Mouse (Mus musculus) stomach, embryonic 15.5 days (tissue): ENCODE measurements around the gene Tcaf3. TPM values are rescaled to one million over a fixed set of nuclear protein-coding genes. Genes with fewer than 3 reads are reported as not detected.

ENCODE experiments used
- ATAC-seq: fragments of 200-750 bp; cut with Nextera tagmentation; 2 replicates; pipeline ENCODE4 v1.8.0; 2017; ENCODE audit warnings: low read depth, moderate number of reproducible peaks, moderate TSS enrichment; ENCODE audit not compliant: insufficient read depth, low FRiP score
- H3K27ac ChIP-seq: fragments of 300-500 bp; sonication (generic); 2 replicates; pipeline ENCODE4 v1.5.1; 2015; ENCODE audit warnings: mild to moderate bottlenecking, inconsistent platforms
- H3K27me3 ChIP-seq: fragments of 300-500 bp; sonication (generic); replicated peaks from 2 replicates; pipeline ENCODE4 v1.6.1; 2015; ENCODE audit warnings: inconsistent platforms
- H3K36me3 ChIP-seq: fragments of 300-500 bp; sonication (generic); 2 replicates; pipeline ENCODE4 v1.6.1; 2015; ENCODE audit warnings: inconsistent platforms
- H3K4me1 ChIP-seq: fragments of 300-500 bp; sonication (generic); 2 replicates; pipeline ENCODE4 v1.6.1; 2015; ENCODE audit warnings: inconsistent platforms
- H3K4me2 ChIP-seq: fragments of 300-500 bp; sonication (generic); 2 replicates; pipeline ENCODE4 v1.6.1; 2015; ENCODE audit warnings: mild to moderate bottlenecking, inconsistent platforms
- H3K4me3 ChIP-seq: fragments of 300-500 bp; sonication (generic); replicated peaks from 2 replicates; pipeline ENCODE4 v1.5.1; 2015; ENCODE audit warnings: inconsistent platforms
- H3K9ac ChIP-seq: fragments of 300-500 bp; sonication (generic); 2 replicates; pipeline ENCODE4 v1.6.1; 2015; ENCODE audit warnings: inconsistent platforms
- H3K9me3 ChIP-seq: fragments of 300-500 bp; sonication (generic); 2 replicates; pipeline ENCODE4 v1.6.1; 2016; ENCODE audit warnings: inconsistent platforms
- WGBS: fragments of 180-500 bp; shearing (Covaris S2); methylation state at CpG from one replicate; pipeline ENCODE4 v1.1.7; 2015; 5-methylcytosine and 5-hydroxymethylcytosine counted together
- polyA plus RNA-seq: library from polyadenylated mRNA; unstranded; fragments of >200 nt; fragmentation: Nextera tagmentation; extraction: Ambion mirVana; gene quantifications from 2 replicates; pipeline ENCODE4 v1.2.1, GENCODE M21; 2015

Tcaf3 gene
- not detected in 2 replicates for polyA plus RNA-seq

GRCm38 (mm10) chr6:42597592-42597991, at the start of gene Tcaf3:
Gene Tcaf3, minus strand, starts transcription at chr6:42597692.
- Histone ChIP-seq H3K4me1 (no peaks in the 10 kb centered on the region), H3K9ac (no peak within 1 kb of the TSS), H3K36me3 (no peaks in the 10 kb centered on the region), H3K4me3 (no peak within 1 kb of the TSS), H3K4me2 (no peak within 1 kb of the TSS), H3K27me3 (no peaks in the 10 kb centered on the region), H3K9me3 (no peaks in the 10 kb centered on the region), H3K27ac (no peak within 1 kb of the TSS)
- 53% methylated on average over 4 of the region's 4 CpGs for WGBS
- no peak for ATAC-seq

GRCm38 (mm10) chr6:42644912-42645549, 47.5 kb upstream of the Tcaf3 start, which contains the start of gene Tcaf2:
Gene Tcaf2, minus strand, starts transcription at chr6:42645254.
- no peak within 1 kb of the TSS for H3K9ac ChIP-seq
- H3K27ac ChIP-seq, result peak within 1 kb of the TSS; percentile 40; the same call in 1 of the 2 replicates

GRCm38 (mm10) chr6:42634393-42634792, 36.9 kb upstream of the Tcaf3 start:
- H3K27me3 ChIP-seq, result no peaks in the 10 kb centered on the region
- no peak overlapping the region for H3K9ac ChIP-seq
- ATAC-seq, result no peak
- 79% methylated on average over 5 of the region's 5 CpGs for WGBS
- H3K9me3 ChIP-seq, result no peaks in the 10 kb centered on the region
- H3K27ac ChIP-seq, result no peak overlapping the region
- H3K36me3 ChIP-seq, result no peaks in the 10 kb centered on the region
- no peak overlapping the region for H3K4me3 ChIP-seq
- H3K4me2 ChIP-seq, result no peak overlapping the region
- no peaks in the 10 kb centered on the region for H3K4me1 ChIP-seq

More at GRCm38 (mm10) chr6:42644912-42645549, 47.5 kb upstream of the Tcaf3 start, which contains the start of gene Tcaf2:
- H3K4me3 ChIP-seq, result peak within 1 kb of the TSS; percentile 50
- H3K36me3 ChIP-seq, result no peaks in the 10 kb centered on the region
- no peaks in the 10 kb centered on the region for H3K27me3 ChIP-seq
- peak; percentile 97 for ATAC-seq
- H3K4me2 ChIP-seq, result peak within 1 kb of the TSS; percentile 66
- WGBS, result under 1% methylated on average over 23 of the region's 23 CpGs
- H3K4me1 ChIP-seq, result no peaks in the 10 kb centered on the region
- H3K9me3 ChIP-seq, result no peaks in the 10 kb centered on the region

GRCm38 (mm10) chr6:42631395-42631794, 33.9 kb upstream of the Tcaf3 start:
- Histone ChIP-seq H3K4me2 (no peak overlapping the region), H3K27me3 (no peaks in the 10 kb centered on the region), H3K36me3 (no peaks in the 10 kb centered on the region), H3K9me3 (no peaks in the 10 kb centered on the region), H3K27ac (no peak overlapping the region), H3K4me1 (no peaks in the 10 kb centered on the region), H3K9ac (no peak overlapping the region), H3K4me3 (no peak overlapping the region)
- ATAC-seq, result no peak
- 60% methylated on average over 4 of the region's 4 CpGs for WGBS

- Histone ChIP-seq H3K4me1 (no peaks in the 10 kb centered on the region), H3K4me3 (no peak overlapping the region), H3K27me3 (no peaks in the 10 kb centered on the region), H3K9ac (no peak overlapping the region), H3K4me2 (no peak overlapping the region), H3K9me3 (no peaks in the 10 kb centered on the region), H3K27ac (no peak overlapping the region), H3K36me3 (no peaks in the 10 kb centered on the region)
- WGBS, result 89% methylated on average over 2 of the region's 2 CpGs
- no peak for ATAC-seq
Observed at GRCm38 (mm10) chr6:42616904-42617303, 19.4 kb upstream of the Tcaf3 start.

- Histone ChIP-seq H3K4me1 (no peaks in the 10 kb centered on the region), H3K9me3 (no peaks in the 10 kb centered on the region), H3K4me2 (no peak overlapping the region), H3K27me3 (no peaks in the 10 kb centered on the region), H3K9ac (no peak overlapping the region), H3K4me3 (no peak overlapping the region), H3K36me3 (no peaks in the 10 kb centered on the region), H3K27ac (no peak overlapping the region)
- ATAC-seq, result no peak
Observed at GRCm38 (mm10) chr6:42612218-42612617, 14.7 kb upstream of the Tcaf3 start.

- H3K27me3 ChIP-seq, result no peaks in the 10 kb centered on the region
- no peak for ATAC-seq
- H3K27ac ChIP-seq, result no peak overlapping the region
- WGBS, result 40% methylated on average over 4 of the region's 4 CpGs
- H3K36me3 ChIP-seq, result no peaks in the 10 kb centered on the region
- H3K9ac ChIP-seq, result no peak overlapping the region
- H3K4me1 ChIP-seq, result no peaks in the 10 kb centered on the region
- no peaks in the 10 kb centered on the region for H3K9me3 ChIP-seq
- no peak overlapping the region for H3K4me3 ChIP-seq
- H3K4me2 ChIP-seq, result no peak overlapping the region
Observed at GRCm38 (mm10) chr6:42610954-42611522, 13.5 kb upstream of the Tcaf3 start.

- H3K27ac ChIP-seq, result no peak overlapping the region
Observed at GRCm38 (mm10) chr6:42593138-42593882, 4.2 kb downstream of the Tcaf3 start.

GRCm38 (mm10) chr6:42586569-42586968, 10.9 kb downstream of the Tcaf3 start:
- no peaks in the 10 kb centered on the region for H3K36me3 ChIP-seq

More at GRCm38 (mm10) chr6:42593138-42593882, 4.2 kb downstream of the Tcaf3 start:
- 77% methylated on average over 17 of the region's 17 CpGs for WGBS
- H3K9ac ChIP-seq, result no peak overlapping the region
- no peak for ATAC-seq
- H3K27me3 ChIP-seq, result no peaks in the 10 kb centered on the region
- H3K4me3 ChIP-seq, result no peak overlapping the region
- no peaks in the 10 kb centered on the region for H3K36me3 ChIP-seq
- H3K4me1 ChIP-seq, result no peaks in the 10 kb centered on the region
- no peaks in the 10 kb centered on the region for H3K9me3 ChIP-seq
- H3K4me2 ChIP-seq, result no peak overlapping the region

GRCm38 (mm10) chr6:42583488-42583872, 14.0 kb downstream of the Tcaf3 start:
- Histone ChIP-seq H3K4me3 (no peak overlapping the region), H3K27me3 (no peaks in the 10 kb centered on the region), H3K4me1 (peaks cover 3% of the 10 kb centered on the region; the same call in 1 of the 2 replicates), H3K9me3 (no peaks in the 10 kb centered on the region), H3K36me3 (no peaks in the 10 kb centered on the region), H3K9ac (no peak overlapping the region), H3K27ac (no peak overlapping the region), H3K4me2 (peak overlapping the region; percentile 43; the same call in 1 of the 2 replicates)
- no peak for ATAC-seq
- WGBS, result 1% methylated on average over 7 of the region's 7 CpGs

More at GRCm38 (mm10) chr6:42586569-42586968, 10.9 kb downstream of the Tcaf3 start:
- no peak overlapping the region for H3K4me2 ChIP-seq
- no peak overlapping the region for H3K27ac ChIP-seq
- H3K9me3 ChIP-seq, result no peaks in the 10 kb centered on the region
- ATAC-seq, result no peak
- H3K4me3 ChIP-seq, result no peak overlapping the region
- WGBS, result 79% methylated on average over 5 of the region's 5 CpGs
- peaks cover 3% of the 10 kb centered on the region; the same call in 1 of the 2 replicates for H3K4me1 ChIP-seq
- H3K9ac ChIP-seq, result no peak overlapping the region
- H3K27me3 ChIP-seq, result no peaks in the 10 kb centered on the region

- WGBS, result 48% methylated on average over 9 of the region's 9 CpGs
- H3K27ac ChIP-seq, result no peak overlapping the region
- ATAC-seq, result no peak
Observed at GRCm38 (mm10) chr6:42582741-42583487, 14.6 kb downstream of the Tcaf3 start.

More at GRCm38 (mm10) chr6:42582741-42583487, 14.6 kb downstream of the Tcaf3 start:
- Histone ChIP-seq H3K4me3 (no peak overlapping the region), H3K9ac (no peak overlapping the region), H3K27me3 (no peaks in the 10 kb centered on the region), H3K4me1 (peaks cover 3% of the 10 kb centered on the region; the same call in 1 of the 2 replicates), H3K4me2 (peak overlapping the region; percentile 43; the same call in 1 of the 2 replicates), H3K36me3 (no peaks in the 10 kb centered on the region), H3K9me3 (no peaks in the 10 kb centered on the region)
